Mouse (Mus musculus) forebrain, embryonic 16.5 days (tissue): Measurements from ENCODE around the gene Ppa1. TPM values are rescaled to one million over a fixed set of nuclear protein-coding genes. Genes with fewer than 3 reads are reported as not detected.
A peak's percentile ranks its signal among the peaks of the same experiment; 100 is the strongest.
"Not testable (repeated sequence)": the region's sequence is repeated elsewhere in the genome, so short reads cannot be mapped to it uniquely, and the experiment has no call there.

Experiments used
- ATAC-seq: fragments of 200-750 bp; cut with Nextera tagmentation; 2 replicates; pipeline ENCODE4 v1.8.0; 2017; ENCODE audit warnings: mild to moderate bottlenecking, moderate library complexity
- H3K27ac ChIP-seq: fragments of 300-500 bp; sonication (generic); 2 replicates; pipeline ENCODE4 v1.5.1; 2014; ENCODE audit warnings: low read length, control low read depth
- H3K27me3 ChIP-seq: fragments of 300-500 bp; sonication (generic); replicated peaks from 2 replicates; pipeline ENCODE4 v1.6.1; 2014; ENCODE audit warnings: low read length; ENCODE audit not compliant: control insufficient read depth, insufficient read depth
- H3K36me3 ChIP-seq: fragments of 300-500 bp; sonication (generic); 2 replicates; pipeline ENCODE4 v1.6.1; 2014; ENCODE audit not compliant: control insufficient read depth, insufficient read depth
- H3K4me1 ChIP-seq: fragments of 300-500 bp; sonication (generic); replicated peaks from 2 replicates; pipeline ENCODE4 v1.6.1; 2014; ENCODE audit warnings: low read length; ENCODE audit not compliant: control insufficient read depth, insufficient read depth
- H3K4me2 ChIP-seq: fragments of 300-500 bp; sonication (generic); 2 replicates; pipeline ENCODE4 v1.6.1; 2014; ENCODE audit warnings: mild to moderate bottlenecking, low read length, control low read depth
- H3K4me3 ChIP-seq: fragments of 300-500 bp; sonication (generic); replicated peaks from 2 replicates; pipeline ENCODE4 v1.5.1; 2014; ENCODE audit warnings: mild to moderate bottlenecking, low read length, control low read depth
- H3K9ac ChIP-seq: fragments of 300-500 bp; sonication (generic); replicated peaks from 2 replicates; pipeline ENCODE4 v1.6.1; 2014; ENCODE audit warnings: low read depth, low read length, control low read depth
- H3K9me3 ChIP-seq: fragments of 300-500 bp; sonication (generic); 2 replicates; pipeline ENCODE4 v1.6.1; 2016; ENCODE audit warnings: low read length; ENCODE audit not compliant: control insufficient read depth
- WGBS: fragments of 180-500 bp; shearing (Covaris S2); extraction: QIAGEN DNeasy Blood & Tissue Kit; methylation state at CpG from one replicate; pipeline ENCODE4 v1.1.7; 2014; 5-methylcytosine and 5-hydroxymethylcytosine counted together
- polyA plus RNA-seq: library from polyadenylated mRNA; unstranded; fragments of >200 nt; fragmentation: Nextera tagmentation; extraction: Ambion mirVana; gene quantifications from 2 replicates; pipeline ENCODE4 v1.2.1, GENCODE M21; 2015

Ppa1 gene
- polyA plus RNA-seq, 1 experiment from 2014 or later: 244 TPM

DNA sequence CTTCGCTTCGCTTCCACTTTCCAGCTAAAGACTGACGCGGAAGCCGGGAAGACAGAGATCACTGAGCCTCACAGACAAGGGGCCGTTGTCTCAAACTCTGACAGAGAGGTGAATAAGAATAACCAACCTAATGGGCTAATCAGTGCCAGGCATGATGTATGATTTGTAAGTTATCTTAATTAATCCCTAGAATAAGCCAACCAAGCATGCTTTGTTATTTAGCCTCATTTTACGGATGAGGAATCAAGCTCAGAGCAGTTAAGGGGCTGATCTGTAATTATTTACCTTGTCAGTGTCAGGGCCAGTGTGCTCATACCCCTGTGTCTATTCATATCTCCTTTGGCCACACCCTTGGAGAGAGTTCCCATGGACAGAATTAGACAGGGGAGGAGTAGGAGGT, 34.0 kb upstream of the Ppa1 start:
- no peaks in the 10 kb centered on the region for H3K36me3 ChIP-seq
- ATAC-seq: no peak
- H3K9me3 ChIP-seq: no peaks in the 10 kb centered on the region
- no peak overlapping the region for H3K9ac ChIP-seq
- H3K27ac ChIP-seq: no peak overlapping the region
- no peak overlapping the region for H3K4me3 ChIP-seq
- no peaks in the 10 kb centered on the region for H3K27me3 ChIP-seq
- H3K4me2 ChIP-seq: no peak overlapping the region
- 50% methylated on average over 7 of the region's 7 CpGs for WGBS
- H3K4me1 ChIP-seq: no peaks in the 10 kb centered on the region

DNA sequence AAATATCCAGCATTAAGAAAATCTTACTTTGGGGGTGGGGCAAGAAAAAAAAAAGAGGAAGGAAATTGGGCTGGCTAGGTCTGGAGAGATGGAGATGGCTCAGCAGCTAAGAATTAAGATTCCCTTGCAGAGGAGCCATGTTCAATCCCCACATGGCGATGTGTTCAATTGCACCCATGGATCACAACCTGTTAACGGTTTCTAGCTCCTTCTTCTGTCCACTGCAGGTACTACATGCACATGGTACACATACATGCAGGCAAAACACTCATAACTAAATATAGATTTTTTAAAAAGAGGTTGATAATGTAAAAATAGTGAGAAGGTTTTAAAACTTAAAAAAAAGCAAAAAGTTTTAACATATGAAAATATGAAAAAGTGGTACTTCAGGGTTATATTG, 29.8 kb upstream of the Ppa1 start:
- H3K27me3 ChIP-seq: no peaks in the 10 kb centered on the region
- H3K9ac ChIP-seq: no peak overlapping the region
- H3K36me3 ChIP-seq: no peaks in the 10 kb centered on the region
- ATAC-seq: no peak
- no peaks in the 10 kb centered on the region for H3K9me3 ChIP-seq
- H3K27ac ChIP-seq: no peak overlapping the region
- no peaks in the 10 kb centered on the region for H3K4me1 ChIP-seq
- WGBS: 82% methylated on average over 2 of the region's 2 CpGs
- H3K4me2 ChIP-seq: no peak overlapping the region
- no peak overlapping the region for H3K4me3 ChIP-seq

DNA sequence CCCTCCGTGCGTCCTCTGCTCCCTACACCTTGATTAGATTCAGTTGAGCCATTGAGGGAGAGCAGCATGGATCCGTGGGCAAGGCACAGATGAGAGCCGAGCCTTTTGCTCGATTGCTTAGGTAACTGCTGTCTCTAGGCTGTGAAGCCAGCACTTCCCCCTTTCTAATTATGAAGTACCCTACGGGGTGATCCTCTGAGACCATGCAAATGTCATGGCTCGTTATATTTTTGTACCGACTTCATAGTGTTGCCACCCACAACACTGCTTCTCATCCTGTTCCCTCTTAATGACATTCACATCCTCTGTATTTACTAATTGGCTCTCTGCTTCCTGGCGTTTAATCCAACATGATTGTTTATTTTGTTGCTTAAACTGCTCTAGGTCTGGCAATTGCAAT, 26.7 kb upstream of the Ppa1 start:
- Histone ChIP-seq H3K36me3 (no peaks in the 10 kb centered on the region), H3K9me3 (no peaks in the 10 kb centered on the region), H3K9ac (no peak overlapping the region), H3K27me3 (peaks cover 14% of the 10 kb centered on the region), H3K27ac (no peak overlapping the region), H3K4me1 (peaks cover 11% of the 10 kb centered on the region), H3K4me2 (no peak overlapping the region), H3K4me3 (no peak overlapping the region)
- ATAC-seq: no peak
- 19% methylated on average over 9 of the region's 9 CpGs for WGBS

DNA sequence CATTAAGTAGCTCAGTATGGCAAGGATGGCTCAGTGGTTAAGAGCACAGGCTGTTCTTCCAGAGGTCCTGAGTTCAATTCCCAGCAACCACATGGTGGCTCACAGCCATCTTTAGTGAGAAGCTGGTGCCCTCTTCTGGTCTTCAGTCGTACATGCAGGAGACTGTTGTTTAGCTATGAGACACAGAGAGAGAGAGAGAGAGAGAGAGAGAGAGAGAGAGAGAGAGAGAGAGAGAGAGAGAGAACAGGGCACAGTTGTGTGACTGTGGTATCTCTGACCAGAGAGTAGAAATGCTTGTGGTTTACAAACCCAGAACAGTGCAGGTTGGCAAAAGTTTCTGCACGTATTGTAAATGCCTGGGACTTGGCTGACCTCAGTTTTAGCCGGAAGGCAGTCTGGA, 24.5 kb upstream of the Ppa1 start:
- H3K9ac ChIP-seq, H3K4me2 ChIP-seq, H3K4me3 ChIP-seq, H3K27ac ChIP-seq, H3K9me3 ChIP-seq, H3K36me3 ChIP-seq, ATAC-seq: not testable (repeated sequence)
- Histone ChIP-seq H3K27me3 (peaks cover 14% of the 10 kb centered on the region), H3K4me1 (peaks cover 11% of the 10 kb centered on the region)
- WGBS: 77% methylated on average over 3 of the region's 3 CpGs

DNA sequence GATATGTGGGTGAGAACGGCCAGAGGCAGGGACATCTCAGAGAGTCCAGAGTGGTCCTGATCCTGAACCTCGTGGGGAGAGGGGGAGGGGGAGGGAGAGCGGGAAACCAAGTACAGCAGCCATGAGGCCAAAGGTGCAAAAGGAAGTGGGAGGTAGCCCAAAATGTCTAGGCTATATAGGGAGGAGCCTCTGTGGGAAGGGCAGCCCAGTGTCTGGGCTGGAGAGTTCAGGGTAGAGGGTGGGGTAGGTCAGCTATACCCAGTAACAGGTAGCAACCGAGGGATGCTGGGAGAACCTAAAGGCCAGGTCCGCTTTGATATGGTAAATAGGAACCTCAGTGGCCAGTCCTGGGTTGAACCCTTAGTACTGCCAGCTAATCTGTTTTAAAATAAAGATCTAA, 23.6 kb upstream of the Ppa1 start:
- Histone ChIP-seq H3K9me3 (no peaks in the 10 kb centered on the region), H3K4me1 (peaks cover 11% of the 10 kb centered on the region), H3K9ac (no peak overlapping the region), H3K4me3 (no peak overlapping the region), H3K27me3 (peaks cover 14% of the 10 kb centered on the region), H3K36me3 (no peaks in the 10 kb centered on the region), H3K27ac (no peak overlapping the region), H3K4me2 (peak overlapping the region; percentile 84; the same call in 1 of the 2 replicates)
- WGBS: 25% methylated on average over 5 of the region's 5 CpGs
- ATAC-seq: no peak

DNA sequence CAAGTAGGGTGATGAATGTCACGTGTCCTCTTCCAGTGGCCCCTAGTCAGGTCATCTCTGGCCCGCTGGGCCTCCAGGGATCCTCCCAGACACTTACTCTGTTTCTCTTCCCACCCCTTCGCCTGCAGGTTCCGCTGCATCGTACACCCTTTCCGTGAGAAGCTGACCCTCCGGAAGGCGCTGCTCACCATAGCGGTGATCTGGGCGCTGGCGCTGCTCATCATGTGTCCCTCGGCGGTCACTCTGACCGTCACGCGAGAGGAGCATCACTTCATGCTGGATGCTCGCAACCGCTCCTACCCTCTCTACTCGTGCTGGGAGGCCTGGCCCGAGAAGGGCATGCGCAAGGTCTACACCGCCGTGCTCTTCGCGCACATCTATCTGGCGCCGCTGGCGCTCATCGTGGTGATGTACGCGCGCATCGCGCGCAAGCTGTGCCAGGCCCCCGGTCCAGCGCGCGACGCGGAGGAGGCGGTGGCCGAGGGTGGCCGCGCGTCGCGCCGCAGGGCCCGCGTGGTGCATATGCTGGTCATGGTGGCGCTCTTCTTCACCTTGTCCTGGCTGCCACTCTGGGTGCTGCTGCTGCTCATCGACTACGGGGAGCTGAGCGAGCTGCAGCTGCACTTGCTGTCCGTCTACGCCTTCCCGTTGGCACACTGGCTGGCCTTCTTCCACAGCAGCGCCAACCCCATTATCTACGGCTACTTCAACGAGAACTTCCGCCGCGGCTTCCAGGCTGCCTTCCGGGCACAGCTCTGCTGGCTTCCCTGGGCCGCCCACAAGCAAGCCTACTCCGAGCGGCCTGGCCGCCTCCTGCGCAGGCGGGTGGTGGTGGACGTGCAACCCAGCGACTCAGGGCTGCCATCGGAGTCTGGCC, 22.7 kb upstream of the Ppa1 start:
- H3K4me2 ChIP-seq: peak overlapping the region; percentile 84
- no peak overlapping the region for H3K27ac ChIP-seq
- peak overlapping the region; percentile 58 for H3K9ac ChIP-seq
- H3K36me3 ChIP-seq: no peaks in the 10 kb centered on the region
- H3K4me1 ChIP-seq: peaks cover 11% of the 10 kb centered on the region
- H3K9me3 ChIP-seq: no peaks in the 10 kb centered on the region
- peak; percentile 75 for ATAC-seq
- WGBS: 2% methylated on average over 74 of the region's 74 CpGs
- H3K27me3 ChIP-seq: peaks cover 14% of the 10 kb centered on the region
- peak overlapping the region; percentile 49 for H3K4me3 ChIP-seq

DNA sequence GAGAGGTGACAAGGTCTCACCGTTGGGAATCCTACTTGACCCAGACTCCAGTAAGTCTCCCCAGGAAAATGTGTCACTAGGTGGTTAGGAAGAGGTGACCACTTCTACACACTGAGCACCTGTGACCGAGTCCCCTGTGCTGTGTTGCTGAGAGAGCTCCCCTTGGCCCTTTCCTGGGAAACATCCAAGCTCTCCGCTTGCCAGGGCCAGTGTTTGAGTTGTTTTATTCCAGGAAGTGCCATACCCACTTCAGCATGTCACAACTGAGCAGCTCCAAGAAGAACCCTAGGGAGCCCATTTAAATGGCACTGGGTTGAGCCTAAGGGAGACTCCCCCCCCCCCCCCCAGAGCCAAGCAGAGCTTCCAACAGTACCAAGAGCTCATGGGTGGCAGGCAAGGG, 21.8 kb upstream of the Ppa1 start:
- peaks cover 11% of the 10 kb centered on the region for H3K4me1 ChIP-seq
- 80% methylated on average over 3 of the region's 3 CpGs for WGBS
- peak; percentile 11; the same call in 1 of the 2 replicates for ATAC-seq
- peaks cover 14% of the 10 kb centered on the region for H3K27me3 ChIP-seq
- no peaks in the 10 kb centered on the region for H3K36me3 ChIP-seq
- no peak overlapping the region for H3K27ac ChIP-seq
- H3K9ac ChIP-seq: no peak overlapping the region
- H3K4me2 ChIP-seq: no peak overlapping the region
- no peak overlapping the region for H3K4me3 ChIP-seq
- H3K9me3 ChIP-seq: no peaks in the 10 kb centered on the region

DNA sequence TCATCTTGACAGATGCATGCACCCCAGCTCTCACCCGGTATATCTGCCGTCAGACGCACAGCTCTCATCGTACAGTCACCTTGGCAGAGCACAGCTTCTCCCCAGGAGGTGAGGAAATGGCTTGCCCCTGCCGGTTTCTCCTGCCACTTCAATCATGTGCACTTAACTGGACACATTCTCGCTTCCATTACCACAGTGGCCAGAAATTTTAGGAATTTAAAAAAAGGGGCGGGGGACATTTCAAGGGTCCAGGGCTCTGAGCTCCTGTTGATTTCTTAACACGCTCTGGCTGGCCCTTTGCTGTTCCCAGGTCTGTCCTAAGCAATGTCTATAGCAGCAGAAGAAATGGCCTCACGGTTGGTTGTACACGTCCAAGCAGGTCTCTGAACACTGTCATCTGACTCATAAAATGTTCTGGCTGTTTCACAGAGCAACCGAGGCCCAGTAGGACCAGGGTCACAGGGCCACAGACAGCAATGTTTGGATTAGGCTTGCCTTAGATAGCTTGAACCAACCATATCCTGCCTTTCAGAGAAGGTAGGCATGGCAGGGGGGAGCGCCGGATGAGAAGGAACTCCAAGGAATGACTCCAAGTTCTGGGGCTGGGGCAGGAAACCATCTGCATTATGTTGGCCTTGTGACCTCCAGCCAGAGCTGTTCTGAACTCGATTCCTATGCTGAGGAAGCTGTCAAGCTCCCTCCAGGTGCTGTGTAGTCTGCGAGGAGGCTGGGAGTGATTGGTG, 21.0 kb upstream of the Ppa1 start:
- no peak overlapping the region for H3K4me3 ChIP-seq
- no peak overlapping the region for H3K9ac ChIP-seq
- 82% methylated on average over 15 of the region's 15 CpGs for WGBS
- peaks cover 11% of the 10 kb centered on the region for H3K4me1 ChIP-seq
- H3K27me3 ChIP-seq: peaks cover 14% of the 10 kb centered on the region
- H3K4me2 ChIP-seq: no peak overlapping the region
- H3K36me3 ChIP-seq: no peaks in the 10 kb centered on the region
- no peaks in the 10 kb centered on the region for H3K9me3 ChIP-seq
- H3K27ac ChIP-seq: no peak overlapping the region
- ATAC-seq: no peak

DNA sequence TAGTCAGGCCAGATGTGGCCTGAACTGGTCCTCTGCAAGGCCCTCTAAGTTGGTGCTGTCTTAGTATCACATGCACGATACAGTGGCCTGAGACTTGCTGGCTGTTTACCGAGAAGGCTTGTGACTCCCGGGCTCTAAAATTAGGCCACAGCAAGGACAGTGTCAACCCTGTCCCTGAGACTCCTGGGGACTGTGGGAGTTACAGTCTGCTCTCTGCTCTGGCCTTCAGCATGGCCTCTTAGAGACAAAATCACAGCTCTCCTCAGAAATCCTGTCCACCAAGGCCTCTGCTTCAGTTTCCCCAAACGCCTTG, 20.5 kb upstream of the Ppa1 start:
- peaks cover 14% of the 10 kb centered on the region for H3K27me3 ChIP-seq
- no peaks in the 10 kb centered on the region for H3K36me3 ChIP-seq
- H3K4me2 ChIP-seq: no peak overlapping the region
- 89% methylated on average over 4 of the region's 4 CpGs for WGBS
- H3K27ac ChIP-seq: no peak overlapping the region
- no peaks in the 10 kb centered on the region for H3K9me3 ChIP-seq
- no peak overlapping the region for H3K4me3 ChIP-seq
- peaks cover 11% of the 10 kb centered on the region for H3K4me1 ChIP-seq
- H3K9ac ChIP-seq: no peak overlapping the region
- ATAC-seq: no peak
